Mouse (Mus musculus) right cerebral cortex, postnatal 25 days (tissue): ENCODE data around the gene Ache.
A peak's percentile ranks its signal among the peaks of the same experiment; 100 is the strongest.
"Not testable (repeated sequence)": the region's sequence is repeated elsewhere in the genome, so short reads cannot be mapped to it uniquely, and the experiment has no call there.

ENCODE experiments used
- DNase-seq: peaks from one replicate; pipeline ENCODE4 v3.0.0; 2022

Ache gene

DNA sequence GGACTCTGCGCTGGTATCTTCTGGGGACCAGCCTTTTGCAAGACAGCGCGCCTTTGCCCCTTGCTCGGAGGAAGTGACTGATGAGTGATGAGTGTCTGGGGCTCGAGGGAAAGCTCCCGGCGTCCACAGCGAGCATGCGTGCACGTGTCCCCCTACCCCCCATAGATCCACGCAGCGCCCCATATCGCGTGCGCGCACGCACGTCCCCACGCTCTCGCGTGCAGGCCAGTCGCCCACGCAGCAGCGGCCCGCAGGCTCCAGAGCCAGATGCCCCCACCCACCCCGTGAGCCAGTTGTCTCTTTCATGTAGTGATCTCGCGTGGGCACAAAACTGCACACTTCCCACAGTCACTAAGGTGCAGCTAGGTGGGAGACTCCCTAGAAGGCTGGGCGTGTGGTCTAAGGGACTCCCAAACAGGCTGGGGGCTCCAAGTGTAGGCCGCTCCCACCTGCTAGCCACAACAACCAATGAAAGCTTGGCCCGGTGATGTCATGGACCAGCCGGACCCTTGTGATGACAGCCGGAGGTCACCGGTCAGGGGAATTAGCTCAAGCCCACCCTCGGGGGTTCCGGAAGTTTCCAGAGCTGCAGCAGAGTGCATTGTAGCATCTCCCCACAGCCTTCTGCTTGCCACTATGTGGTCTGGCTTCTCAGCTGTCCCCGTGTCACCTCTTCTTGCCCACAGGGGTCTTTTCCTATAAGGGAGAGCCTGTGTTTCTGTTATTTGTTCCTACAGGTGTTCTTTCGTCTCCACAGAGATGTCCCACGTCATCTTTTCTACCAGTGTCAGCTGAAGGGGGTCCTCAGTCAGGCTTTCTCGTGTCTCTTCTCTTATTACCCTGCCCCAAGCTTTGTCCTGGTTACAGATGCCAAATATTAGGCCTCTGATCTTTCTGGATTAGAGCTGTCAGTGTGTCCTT lies at the start of gene Ache:
Gene Ache (plus strand): TSS at position 488 of the 921 bp plus-strand sequence.
- peak; percentile 79 for DNase-seq

DNA sequence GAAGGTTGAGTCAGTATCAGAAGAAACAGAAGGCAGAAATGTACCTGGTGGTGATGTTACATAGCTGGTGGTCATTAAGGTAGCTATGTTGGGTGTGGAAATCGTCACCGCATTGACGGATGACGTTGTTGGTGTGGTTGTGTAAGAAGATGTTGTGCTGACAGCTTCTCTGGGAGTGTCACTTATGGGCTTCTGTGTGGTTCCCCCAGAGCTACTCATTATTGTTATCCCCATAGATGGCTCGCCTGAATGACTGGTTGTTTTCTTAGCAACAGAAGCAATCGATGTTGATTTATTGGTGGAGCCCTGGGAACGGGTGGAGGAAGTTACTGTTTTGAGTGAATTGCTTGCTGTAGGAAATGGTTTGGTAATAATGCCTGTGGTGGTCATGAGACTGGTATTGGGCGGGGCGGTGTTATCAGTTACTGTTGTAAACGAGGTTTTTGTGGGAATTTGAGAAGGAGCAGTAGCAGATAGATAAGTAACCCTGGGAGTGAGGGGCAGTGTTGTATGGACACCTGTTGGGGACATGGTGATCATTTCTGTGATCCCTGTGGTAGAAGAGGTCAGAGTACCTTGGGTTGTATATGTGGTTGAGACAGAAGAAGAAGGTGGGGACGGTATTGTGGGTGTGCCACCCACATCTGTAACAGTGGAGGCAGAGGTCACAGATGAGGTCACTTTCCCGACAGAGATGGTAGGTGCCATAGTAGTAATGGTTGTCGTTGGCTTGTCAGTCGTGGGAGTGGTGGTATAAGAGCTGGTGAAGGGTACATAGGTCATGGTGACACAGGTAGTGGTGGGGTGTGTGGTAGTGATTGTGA lies 23.2 kb upstream of the Ache start:
- no peak for DNase-seq

DNA sequence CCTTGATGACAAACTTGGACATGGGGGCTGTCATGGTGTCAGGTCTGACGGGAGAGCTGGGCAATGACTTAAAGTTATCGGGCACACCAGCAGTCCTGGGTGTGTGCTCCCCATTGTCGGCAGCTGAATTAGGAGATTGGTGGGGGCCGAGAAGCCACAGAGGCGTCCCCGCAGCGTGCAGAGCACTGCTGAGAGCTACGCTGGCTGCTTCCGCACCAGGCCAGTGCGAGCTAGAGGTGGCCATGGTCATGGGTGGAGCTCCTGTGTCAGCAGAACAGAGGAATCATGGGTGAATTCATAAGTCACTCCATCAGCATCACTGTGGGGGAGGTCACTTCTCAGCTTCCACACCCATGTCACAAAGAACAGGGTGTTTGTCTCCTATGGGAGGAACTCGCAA lies 22.5 kb upstream of the Ache start:
- no peak for DNase-seq

DNA sequence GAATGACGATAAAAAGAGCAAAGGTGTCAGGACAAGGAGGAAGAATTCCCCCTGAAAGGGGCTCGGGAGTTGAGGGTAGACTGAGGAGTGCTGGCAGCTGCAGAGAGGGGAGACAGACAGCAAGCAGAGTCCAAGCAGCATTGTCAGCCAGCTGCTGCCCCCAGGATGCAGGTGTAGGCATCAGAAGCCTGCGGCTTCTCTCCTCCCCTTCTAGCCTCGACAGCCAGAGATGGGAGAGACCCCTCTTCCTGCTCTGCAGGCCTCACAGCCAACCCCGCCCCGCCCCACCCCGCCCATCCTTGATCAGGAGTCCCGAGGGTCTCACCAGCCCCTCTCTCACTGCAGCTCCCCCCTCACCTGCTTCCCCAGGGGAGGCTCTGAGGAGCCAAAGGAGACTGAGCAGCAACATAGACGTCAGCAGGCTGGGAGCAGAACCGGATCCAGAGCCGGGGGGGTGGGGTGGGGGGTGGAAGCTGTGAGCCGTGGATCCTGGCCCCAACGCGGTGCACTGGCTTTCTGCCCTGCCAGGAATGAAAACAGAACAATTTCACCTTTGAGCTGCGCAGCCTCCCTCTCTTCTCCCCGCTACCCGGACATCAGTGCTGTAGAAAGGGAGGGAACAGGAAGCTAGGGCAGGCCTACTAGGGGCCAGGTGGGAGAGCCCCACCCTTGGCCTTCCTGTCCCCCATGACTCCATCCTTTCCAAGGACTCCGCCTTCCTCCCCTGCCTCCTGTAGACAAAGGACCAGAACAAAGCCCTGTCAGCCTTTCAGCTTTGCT lies 19.0 kb upstream of the Ache start:
- DNase-seq, result no peak

DNA sequence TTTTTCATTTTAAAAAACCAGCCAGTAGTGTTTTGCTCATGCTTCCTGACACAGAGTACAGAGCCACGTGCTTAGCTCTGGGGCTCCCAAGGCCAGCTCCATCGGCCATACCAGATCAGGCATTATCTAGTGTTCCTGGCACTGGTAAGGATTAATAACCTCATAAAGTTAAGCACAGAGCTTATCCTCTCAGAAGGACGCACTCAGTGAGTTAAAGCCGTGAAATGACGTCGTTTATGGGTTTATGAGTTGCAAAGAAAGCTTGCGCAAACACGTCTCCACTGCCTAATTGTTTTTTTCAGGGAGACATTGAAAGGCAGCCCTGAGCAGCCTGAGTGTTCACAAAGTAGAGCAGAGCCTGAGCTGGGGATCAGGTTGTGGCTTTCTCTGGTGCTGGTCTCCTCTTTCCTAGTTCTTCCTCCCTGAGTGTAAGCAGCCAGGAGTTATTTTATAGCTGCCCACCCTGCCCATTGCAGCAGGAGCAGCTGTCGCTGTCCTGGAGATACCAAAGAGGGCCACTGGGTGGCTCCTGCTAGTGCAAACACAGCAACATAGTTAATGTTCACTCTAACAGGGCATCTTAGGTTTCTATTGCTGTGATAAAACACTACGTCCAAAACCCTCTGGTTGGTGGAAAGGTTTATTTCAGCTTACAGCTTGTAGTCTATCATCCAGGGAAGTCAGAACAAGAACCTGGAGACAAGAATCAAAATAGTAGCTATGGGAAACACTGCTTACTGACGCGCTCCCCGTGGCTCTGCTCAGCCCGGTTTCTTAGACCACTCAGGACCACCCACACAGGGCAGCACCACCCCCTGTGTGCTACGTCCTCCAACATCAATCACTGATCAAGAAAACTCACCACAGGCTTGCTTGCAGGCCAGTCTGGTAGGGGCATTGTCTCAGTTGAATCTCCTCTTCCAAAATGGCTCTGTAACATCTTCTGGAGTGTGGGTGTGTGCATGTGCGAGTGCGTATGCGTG lies 9.7 kb upstream of the Ache start:
- no peak for DNase-seq

DNA sequence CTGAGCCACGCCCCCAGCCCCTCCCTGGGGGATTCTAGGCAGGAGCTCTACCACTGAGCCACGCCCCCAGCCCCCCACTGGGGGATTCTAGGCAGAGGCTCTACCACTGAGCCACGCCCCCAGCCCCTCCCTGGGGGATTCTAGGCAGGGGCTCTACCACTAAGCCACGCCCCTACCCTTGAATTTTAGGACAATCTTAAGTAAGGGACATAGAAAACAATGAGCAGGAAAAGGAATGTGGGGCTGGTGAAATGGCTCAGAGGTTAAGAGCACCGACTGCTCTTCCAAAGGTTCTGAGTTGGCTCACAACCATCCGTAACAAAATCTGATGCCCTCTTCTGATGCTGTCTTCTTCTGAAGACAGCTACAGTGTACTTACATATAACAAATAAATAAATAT lies 2.9 kb upstream of the Ache start:
- DNase-seq, result not testable (repeated sequence)

DNA sequence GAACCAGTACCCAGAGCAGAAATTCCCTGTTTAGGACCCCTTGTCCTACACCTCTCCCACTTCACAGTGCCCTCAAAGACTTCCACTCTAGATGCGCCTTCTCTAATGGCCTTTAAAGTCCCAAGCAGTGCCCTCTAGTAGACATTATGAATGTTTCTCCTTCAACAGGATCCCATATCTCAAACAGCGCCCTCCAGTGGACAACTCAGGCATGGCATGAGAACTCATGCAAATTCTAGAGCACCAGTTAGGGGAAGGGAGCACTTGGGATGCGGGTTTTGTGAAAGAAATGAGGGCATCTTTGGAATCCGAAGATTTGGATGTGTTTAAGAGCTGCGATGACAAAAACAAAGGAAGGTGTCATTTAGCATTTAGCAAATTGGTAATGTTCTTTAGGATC lies 2.3 kb upstream of the Ache start:
- no peak for DNase-seq

DNA sequence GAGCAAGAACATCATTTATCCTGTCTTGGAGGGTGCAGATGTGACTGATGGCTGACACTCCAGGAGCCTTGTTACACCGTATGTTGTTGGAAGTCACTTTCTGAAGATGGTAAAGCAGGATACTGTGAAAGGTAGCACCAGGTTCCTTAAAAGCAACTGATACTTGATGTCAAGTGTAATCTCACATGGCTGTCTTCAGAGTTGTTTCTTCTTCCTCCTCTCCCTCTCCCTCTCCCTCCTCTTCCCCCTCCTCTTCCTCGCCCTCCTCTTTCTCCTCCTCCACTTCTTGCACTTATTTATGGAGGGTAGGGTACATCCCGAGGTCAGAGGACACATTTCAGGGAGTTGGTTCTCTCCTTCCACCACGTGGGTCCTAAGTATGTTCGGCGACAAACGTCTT lies 1.3 kb upstream of the Ache start:
- DNase-seq, result no peak

DNA sequence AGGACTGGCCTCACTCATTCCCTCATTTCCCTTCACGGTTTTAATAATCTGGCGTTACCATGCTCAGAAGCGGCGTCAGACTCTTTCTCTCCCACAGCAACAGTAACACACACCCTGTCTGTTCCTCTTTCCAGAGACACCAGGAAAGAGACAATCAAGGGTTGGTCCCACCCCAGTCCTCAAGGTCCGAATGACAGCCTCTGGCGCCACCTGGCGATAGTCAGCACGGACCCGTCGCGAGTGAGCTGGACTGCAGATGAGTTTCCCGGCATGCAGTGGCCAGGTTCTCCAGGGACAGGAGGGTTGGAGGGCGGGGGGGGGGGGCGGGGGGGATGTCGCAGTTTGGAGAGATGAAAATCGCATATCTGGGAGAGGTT lies 676 bp upstream of the Ache start:
- DNase-seq, result peak; percentile 89

DNA sequence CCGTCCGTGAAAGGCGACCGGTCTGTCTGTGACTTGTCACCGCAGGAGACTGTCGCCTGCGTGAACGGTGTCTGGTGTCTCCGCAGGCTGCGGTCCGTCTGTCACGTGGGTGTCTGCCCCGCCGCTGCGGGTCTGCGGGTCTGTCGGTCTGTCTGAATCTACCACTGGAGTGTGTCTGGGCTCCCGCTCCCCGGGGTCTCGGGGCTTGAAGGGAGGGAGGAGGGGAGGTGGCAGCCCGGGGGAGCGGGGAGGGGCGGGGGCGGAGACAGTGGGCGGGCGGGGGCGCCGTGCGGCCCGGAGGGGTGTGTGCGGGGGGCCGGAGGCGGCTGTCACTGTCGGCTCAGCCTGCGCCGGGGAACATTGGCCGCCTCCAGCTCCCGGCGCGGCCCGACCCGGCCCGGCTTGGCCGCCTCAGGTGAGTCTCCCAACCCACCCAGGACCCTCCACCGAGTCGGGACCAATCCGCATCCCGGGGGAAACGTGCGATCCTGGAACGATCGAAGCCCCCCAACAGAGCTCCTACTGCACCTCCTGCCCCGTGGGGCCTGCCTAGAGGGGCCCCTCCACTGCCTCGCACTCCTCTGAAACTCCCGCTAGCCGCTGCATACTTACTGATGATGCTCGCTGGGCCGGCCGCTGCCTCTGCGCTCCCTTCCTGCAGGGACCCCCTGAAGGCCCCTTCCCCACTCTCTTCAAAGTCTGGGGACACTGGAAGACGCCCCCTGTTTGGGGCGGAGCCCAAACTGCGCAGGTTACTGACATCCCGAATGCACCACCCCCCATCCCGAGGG lies 829 bp downstream of the Ache start:
- peak; percentile 70 for DNase-seq

DNA sequence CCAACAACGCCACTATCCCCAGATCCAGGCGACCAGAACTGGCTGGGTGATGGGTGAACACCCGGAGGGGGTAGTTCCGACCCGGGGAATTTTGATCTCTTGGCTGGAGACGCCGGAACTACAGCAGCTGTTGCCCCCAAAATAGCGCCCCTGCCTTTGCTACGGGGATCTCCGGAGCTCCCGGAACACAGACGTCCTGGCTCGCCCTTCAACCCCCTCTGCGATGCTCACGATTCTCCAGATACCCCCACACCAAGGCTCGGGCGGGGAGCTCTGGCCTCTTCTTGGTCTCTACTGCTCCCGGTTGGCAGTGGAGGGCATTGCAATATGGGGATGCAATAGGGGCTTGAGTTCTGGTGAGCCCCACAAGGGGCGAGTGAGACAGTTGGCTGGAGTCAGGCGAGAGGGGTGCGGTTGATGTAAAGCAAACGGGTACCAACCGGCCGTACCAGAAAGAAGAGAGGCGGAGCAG lies 1.7 kb downstream of the Ache start:
- peak; percentile 56 for DNase-seq

DNA sequence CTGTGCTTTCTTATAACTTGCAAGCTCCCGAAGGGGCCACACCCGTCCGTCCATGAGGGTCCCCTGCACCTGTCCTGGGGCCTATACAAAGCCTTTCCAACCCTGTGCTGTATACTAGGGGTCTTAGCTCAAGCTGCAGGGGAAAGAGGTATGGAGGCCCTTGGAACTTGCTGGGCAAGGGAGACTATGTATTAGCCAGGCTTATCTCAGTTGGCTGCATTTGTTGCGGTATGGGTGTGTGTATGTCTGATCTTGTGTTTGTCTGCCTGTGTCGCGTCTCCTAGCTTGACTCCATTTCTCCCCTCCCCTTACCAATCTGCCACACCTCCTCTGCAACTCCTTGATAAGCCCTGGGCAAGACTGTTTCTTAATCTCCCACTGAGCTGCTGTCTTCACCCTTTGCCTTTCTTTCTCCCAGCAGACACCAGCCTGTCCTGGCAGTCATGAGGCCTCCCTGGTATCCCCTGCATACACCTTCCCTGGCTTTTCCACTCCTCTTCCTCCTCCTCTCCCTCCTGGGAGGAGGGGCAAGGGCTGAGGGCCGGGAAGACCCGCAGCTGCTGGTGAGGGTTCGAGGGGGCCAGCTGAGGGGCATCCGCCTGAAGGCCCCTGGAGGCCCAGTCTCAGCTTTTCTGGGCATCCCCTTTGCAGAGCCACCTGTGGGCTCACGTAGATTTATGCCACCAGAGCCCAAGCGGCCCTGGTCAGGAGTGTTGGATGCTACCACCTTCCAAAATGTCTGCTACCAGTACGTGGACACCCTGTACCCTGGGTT lies 2.5 kb downstream of the Ache start:
- DNase-seq, result no peak

DNA sequence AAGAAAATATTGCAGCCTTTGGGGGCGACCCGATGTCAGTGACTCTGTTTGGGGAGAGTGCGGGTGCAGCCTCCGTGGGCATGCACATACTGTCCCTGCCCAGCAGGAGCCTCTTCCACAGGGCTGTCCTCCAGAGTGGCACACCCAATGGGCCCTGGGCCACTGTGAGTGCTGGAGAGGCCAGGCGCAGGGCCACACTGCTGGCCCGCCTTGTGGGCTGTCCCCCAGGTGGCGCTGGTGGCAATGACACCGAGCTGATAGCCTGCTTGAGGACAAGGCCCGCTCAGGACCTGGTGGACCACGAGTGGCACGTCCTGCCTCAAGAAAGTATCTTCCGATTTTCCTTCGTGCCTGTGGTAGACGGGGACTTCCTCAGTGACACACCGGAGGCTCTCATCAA lies 3.4 kb downstream of the Ache start:
- peak; percentile 44 for DNase-seq

DNA sequence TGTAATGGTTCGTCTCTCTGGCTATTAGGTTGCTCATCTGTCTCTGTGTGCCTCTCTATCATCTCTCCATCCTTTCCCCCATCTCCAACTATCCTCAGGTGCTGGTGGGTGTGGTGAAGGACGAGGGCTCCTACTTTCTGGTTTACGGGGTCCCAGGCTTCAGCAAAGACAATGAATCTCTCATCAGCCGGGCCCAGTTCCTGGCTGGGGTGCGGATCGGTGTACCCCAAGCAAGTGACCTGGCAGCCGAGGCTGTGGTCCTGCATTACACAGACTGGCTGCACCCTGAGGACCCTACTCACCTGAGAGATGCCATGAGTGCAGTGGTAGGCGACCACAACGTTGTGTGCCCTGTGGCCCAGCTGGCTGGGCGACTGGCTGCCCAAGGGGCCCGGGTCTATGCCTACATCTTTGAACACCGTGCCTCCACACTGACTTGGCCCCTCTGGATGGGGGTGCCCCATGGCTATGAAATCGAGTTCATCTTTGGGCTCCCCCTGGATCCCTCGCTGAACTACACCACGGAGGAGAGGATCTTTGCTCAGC lies 4.1 kb downstream of the Ache start:
- DNase-seq, result no peak

DNA sequence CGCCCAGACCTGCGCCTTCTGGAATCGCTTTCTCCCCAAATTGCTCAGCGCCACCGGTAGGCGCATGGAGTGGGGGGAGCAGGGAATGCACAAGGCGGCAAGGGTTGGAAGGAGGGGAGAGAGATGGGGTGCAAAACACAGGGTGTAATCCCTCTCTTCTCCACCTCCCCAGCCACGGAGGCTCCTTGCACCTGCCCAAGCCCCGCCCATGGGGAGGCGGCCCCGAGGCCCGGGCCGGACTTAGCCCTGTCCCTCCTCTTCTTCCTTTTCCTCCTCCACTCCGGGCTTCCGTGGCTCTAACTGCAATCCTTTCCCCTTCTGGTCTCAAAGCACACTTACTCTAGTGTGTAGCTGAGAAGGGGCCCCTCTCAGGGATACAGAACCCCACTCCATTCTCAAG lies 6.0 kb downstream of the Ache start:
- peak; percentile 81 for DNase-seq

DNA sequence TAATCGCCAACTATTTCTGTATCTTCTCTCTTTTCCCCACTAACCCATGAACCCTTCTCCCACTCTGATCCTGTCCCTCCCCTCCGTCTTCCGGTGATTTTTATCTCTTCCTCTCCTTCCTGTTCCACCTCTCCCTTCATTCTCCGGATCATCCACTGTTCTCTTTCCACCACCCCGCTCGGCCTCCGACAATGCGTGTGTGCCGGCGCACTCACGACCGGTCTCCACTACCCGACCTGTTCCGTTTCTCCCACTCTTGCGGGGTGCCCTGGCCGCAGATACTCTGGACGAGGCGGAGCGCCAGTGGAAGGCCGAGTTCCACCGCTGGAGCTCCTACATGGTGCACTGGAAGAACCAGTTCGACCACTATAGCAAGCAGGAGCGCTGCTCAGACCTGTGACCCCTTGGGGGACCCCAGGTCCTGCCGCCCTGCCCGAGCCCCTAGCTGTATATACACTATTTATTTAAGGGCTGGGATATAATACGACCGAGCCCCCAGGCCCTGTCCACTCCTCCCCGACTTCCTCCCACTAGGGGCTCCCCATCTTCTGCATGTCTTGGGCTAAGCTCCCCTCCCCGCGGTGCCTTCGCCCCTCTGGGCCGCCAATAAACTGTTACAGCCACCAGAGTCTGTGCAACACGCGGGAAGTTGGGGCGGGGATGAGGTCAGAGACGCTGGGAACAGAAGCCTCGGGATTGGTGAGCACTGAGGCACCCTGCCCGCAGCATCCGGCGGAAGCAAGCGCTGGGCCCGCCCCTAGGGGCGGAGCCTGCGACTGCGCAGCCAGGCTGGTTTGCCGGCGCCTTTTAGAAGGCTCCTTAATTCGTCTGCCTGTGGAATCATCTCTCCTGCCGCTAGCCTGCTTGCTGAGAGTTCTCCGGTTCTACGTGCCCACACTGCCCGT lies 6.8 kb downstream of the Ache start, which contains the start of gene Ufsp1:
Gene Ufsp1 (plus strand): TSS at position 791 of the 905 bp plus-strand sequence.
- peak; percentile 95 for DNase-seq

DNA sequence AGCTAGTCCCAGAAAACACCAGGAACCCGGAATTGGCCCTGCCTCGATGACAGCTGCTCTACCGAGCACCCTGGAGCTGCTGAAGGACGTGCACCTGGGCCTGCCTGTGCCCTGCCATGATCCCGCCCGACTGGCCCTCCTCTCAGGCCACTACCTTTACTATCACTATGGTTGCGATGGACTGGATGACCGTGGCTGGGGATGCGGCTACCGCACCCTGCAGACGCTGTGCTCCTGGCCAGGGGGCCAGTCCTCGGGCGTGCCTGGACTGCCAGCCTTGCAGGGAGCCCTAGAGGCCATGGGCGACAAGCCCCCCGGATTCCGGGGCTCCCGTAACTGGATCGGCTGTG lies 7.4 kb downstream of the Ache start:
- no peak for DNase-seq

DNA sequence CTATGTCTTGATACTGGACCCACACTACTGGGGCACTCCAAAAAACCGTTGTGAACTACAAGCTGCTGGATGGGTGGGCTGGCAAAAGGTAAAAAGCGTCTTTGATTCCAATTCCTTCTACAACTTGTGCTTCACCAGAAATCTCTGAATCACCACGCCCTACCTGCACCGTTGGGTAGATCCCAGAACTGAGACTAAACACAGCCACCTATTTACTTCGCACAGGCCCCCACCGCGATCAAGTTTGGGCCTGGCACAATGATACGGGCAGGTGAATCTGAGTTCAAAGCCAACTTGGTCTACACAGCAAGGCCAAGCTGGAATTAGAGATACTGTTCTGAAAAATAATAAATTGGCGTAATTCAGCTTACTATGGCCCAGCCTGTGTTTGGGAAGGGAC lies 8.0 kb downstream of the Ache start:
- DNase-seq, result no peak

DNA sequence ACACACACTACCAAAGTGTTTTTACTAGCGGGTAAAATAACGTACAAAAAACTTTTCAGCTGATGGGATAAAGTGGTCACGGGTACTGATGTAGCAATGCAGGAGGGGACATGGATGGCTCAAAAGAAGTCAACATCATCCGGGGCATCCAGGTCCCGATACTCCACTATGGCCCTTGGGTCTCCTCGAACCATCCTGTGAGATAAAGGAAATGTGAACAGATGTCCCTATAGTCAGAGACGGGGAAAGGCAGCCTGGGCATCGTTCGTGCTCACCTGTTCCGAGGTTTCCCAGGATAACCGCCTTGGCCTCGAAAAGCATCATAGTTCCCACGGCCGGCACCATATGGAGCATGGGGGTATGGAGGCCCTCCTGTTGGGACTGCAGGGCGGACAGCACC lies 8.4 kb downstream of the Ache start:
- no peak for DNase-seq
